Mouse (Mus musculus): ENCODE results near the gene Myo1b.

The Myo1b gene

DNA sequence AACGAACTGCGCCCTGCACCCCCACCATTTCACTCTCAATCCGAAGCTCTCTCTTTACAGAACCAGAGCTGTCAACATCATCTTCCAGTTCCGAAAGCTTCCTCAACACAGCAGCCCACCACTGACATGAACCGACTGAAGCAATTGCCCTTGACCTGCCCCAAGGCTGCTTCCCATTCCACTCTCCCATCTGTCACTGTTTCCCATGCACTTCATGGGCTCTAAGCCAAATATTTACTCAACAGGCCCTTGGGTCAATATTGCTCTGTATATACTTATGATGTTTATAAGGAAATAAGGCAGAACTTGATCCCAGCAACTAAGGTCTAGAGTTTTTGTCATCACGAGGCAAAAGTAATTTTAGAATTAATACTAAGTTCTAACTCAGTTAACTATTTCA, 133.8 kb downstream of the Myo1b start:
- no peak for DNase-seq

DNA sequence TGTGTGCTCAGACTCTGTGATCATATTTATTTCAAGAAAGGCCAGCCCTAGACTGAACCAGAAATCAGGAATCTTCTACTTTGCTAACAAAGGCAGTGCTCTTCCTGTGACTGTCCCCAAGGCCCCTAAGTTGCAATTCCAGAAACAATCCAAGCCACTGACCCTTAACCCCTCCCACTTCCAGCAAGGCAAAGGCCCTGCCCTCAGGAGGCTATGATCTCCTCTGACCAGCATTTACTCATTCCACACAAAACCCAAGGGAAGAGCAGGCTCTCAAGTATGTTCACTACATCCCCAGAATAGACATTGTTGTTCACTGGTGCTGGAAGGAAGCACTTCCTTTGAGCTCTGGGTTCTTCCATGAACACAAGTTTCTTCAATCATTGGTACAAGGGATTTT, 135.5 kb downstream of the Myo1b start:
- no peak for DNase-seq

DNA sequence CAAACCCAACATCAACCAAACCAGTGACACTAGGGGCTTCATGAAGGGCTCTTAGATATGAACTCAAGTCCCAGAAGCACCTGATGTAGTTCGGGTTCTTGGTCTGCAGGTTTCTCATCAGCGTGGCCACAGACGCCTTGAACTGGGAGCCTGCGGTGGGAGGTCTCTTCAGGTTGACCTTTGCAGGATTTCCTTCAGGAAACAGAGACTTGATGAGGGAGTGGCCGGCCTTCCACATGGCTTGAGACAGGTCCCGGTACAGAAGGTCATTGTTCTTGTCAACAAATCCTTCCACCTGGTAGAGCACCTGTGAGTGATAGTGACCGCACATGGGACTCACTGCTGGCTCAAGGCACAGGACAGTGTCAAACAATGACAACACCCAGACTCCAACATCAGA, 137.6 kb downstream of the Myo1b start:
- DNase-seq: no peak

DNA sequence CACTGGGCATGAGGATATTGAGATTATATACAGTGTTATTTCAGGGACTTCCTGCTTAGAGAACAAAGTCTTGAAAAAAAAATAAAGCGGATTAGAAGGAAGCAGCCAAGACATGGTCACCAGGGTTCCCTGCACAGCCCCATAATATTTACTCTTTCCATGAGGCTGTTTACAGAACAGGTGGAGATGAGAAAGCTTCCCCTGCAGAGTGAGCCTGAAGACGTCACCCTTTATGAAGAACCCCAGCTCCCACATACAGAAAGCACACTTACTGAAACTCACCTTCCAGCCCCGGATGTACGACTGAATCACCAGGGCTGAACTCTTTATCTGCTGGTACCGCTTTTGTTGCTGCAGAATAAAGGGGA, 145.4 kb downstream of the Myo1b start:
- DNase-seq: no peak

DNA sequence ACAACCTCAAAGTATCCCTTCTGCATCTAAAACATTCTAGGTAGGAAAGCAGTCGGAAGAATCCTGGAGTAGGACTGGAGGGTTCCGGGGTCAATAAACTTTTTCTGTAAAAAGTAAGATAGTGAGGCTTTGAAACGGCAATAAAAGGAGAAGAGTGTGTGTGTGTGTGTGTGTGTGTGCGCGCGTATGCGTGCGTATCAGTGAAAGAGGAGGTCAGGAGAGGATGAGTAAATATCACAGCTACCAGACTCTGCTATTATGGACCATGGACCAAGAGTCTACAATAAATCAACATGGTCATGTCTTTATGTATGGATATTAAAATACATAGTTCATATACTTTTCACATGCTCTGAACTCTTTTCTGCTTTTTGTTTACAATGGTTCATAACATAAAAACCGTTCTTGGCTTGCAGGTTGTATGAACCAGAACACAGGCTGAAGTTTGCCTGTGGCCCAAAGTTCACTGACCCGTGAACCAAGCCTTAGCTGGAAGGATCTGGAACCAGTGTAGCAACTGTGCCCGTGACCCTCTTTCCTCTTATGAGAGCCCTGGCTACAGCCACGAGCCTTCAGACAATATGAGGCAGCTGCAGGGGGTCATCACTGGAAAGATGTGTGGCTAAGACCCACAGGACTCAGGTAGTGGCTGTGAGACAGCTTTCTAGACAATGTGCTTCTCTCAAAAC, 145.9 kb downstream of the Myo1b start:
- DNase-seq: no peak

DNA sequence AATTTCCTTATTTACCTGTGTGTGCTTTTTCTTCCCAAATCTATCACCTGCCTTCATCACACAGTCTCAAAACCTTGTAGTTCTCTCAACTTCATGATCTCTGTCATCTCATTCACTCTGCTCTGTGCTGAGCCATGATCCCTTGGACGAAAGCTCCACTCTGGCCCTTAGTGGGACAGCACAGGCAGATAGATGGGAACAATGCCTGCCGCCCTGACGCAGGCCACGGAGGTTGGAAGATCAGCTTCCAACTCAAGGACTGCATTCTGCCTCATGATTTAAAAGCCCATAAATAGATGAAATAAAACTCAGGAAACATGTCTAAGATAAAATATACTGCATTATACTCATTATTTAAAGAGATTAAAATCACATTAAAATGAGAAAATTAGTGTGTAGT, 149.6 kb downstream of the Myo1b start:
- peak; percentile 53 for DNase-seq

DNA sequence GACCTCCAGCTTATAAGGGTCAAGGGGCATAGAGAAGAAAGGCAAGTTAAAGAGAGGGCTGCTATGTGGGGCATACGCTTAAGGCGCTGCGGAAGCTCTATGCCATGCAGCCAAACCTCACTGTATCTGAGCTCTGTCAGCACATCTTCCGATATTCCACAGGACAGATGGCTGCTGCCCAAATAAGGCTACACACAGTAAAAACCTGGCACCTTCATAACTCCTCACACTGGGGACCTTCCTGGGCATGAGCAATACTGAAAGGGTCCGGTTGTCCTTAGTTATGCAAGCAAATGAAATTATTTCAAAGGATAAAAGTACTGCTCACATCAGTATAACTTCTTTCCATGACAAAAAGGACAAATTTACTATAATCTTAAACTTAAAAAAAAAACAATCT, 150.7 kb downstream of the Myo1b start:
- no peak for DNase-seq

DNA sequence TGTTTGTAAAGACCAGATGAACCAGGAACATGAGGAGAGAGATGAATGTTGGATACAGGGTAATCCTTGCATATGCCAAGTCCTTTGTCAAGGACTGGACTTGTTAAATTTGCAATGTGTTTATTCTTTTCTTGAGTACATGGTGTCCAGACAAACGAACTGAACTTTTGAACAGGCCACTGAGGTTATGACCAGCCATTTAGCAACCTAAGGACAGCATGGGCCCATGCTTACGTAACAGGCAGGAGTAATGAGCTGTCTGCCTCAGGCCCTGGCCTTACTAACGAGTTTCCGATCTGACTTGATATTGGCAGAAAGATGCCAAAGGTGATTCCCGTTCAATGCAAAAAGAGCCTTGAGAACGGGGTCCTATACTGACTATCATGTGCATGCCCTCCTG, 156.2 kb downstream of the Myo1b start:
- no peak for DNase-seq

DNA sequence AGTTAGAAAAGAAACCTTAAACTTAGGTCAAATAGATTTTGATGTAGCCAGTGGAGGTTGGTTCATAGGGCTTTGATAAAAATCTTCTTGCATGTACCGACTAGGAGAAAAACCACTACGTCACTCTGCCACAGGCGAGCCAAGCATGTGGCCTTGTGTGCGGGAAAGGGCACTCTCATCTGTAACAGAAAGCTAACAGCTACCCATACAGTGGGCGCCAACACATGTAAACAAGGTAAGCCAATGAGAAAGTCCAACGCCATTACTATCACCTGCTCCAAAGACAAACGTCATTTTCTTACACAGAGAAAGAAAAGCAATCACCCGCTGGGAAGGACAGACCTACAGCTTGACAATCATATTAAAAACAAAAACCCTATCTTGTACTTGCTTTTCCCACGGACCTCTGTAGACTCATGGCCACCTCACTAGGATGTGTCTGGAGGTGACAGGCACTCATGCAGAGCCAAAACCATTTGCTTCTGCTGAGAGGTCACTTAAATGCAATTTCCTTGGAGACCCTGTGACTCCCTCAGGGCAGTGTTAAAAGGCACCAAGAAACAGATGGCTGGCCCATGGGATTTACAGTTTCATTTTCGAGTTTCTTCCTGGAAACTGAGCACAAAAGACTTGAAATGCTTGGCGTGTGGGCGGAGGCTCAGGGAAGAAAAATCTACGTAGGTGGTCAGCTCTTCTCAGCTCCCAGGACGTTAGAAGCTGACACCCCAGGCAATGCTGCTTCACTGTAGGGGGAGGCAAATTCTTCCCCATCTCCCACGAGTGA, 157.4 kb downstream of the Myo1b start:
- no peak for DNase-seq

DNA sequence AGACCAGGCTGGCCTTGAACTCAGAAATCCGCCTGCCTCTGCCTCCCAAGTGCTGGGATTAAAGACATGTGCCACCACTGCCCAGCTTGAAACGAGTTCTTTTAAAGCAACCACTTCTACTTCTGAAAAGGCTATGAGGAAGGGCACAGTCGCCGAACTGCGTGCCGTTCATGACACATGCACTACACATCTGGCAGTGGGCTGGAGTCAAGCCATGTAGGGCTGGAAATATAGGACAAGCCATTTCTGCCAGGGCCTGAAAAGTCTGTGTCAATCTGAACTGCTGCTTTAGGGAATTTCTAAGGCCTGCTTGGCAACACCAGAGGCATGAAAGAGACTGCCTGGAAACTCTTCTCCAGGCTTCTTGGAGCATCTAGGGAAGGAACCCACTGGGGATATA, 162.2 kb downstream of the Myo1b start:
- DNase-seq: no peak

DNA sequence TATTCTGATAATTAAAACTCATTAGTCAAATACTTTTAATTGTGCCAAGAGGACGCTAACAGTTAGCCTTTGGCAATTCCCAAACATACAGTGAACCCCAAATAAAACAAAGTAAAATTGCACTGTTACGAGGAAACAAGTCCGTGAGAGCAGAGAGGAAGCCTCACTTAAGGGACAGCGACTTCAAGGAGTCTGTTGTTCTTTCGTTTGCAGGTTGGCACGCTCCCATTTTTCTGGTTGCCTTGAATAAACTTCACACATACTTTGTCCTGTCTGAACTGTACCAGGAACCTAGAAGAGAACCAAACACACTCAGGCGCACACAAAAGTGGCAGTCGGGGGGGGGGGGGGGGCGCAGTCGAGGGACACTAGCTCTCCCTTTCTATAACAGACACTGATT, 164.9 kb downstream of the Myo1b start:
- peak; percentile 41 for DNase-seq

DNA sequence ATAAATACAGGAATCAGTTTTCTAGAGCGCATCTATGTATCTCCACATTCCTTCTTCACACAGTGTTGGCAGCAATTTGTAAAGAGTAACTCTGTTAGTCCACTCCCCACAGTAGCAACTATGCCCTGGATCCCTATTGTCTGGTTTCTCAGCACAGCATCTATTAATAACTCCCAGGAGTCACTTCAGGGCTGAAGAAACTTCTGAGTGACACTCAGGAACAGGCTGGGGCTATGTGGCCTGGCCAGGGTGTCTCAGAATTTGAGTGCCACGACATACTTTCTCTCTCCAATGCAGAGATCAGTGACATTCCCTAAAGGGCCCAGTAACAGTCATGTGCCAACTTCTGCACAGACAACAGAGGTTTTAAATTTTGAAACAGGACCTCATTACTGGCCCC, 167.6 kb downstream of the Myo1b start:
- no peak for DNase-seq

DNA sequence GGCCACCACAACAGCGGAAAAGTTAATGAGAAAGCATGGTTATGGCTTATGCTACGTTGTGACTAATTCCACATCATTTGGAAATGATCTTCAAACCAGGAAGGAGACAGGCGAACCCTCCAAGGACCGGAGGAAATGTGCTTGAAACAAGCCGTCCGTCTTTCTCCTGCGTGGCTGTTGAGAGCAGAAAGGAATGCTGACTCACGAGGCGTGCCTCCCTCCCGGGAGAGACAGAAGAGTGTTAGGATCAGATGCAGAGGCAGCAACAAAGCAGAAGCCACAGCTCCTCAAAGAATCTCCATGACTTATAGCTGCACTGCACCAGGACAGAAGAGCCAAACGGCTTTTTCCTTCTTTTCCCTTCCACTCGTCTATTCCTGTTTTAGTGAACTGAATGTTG, 168.4 kb downstream of the Myo1b start:
- peak; percentile 46 for DNase-seq

DNA sequence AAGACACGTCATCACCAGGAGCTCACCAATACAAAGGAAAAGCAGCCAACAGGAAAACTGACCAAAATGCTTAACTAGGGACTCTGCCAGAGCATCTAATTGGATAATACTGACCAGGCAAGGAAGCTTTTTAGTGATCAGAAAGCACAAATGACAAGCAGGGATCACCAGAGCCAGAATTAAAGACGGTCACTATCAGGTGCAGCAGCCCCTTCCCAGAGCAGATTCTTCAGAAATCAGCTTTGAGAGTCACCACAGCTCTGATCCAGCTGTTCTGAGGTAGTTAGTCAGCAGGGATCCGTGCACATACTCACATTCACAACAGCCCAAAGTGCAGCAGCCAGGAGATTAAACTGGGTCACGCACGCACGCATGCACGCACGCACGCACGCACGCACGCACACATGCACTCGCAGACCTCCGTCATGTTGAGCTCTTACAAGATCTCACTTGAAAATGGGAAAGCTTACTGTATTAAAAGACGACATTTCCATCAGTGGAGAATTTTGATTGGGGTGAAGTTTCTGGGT, 169.1 kb downstream of the Myo1b start:
- DNase-seq: no peak

DNA sequence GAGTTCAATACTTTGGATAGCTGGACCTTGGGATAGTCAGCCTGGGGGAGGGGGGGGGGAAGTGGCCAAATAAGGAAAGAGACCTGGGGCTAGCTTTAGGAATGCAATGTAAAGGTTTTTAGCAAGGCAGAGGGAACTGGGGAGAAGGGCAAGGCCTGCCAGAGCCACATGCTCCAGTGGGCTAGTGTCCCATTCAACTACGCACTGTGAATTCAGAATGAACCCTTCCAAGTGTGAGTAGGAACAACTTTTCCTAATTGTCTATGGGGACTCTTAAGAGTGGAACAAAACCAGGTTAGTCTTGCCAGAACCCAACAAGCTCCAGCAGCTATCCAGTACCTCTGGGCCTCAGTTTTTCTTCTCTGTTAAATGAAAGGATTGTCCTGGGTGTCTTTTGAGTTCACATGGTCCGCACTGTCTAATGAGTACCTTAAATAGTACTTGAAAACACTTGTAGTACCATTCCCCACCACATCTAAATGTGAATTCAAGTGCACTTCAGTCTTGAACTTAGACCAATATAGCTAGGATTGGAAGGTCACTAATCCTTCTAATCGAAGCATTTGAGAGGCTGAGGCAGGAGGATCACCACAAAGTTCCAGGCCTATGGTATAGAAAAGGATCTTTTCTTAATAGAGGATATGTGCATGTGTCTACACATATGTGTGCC, 172.0 kb downstream of the Myo1b start:
- no peak for DNase-seq

DNA sequence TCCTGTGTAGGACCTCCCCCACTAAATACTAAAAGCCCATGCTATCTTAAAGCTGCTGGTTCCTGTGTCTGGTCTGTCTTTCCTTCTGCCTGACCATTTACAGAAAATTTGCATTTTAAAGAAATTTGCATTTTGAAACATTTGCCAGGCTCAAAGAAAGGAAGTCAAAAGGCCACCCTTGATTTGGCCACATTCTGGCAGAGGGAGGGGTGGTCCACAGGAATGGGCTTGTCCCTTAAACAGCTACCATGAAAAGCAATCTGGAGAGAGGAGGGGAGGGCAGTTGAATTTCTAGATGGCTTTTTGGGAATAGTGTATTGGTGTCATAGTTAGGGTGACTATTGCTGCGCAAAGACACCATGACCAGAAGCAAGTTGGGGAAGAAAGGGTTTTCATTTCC, 173.3 kb downstream of the Myo1b start:
- DNase-seq: no peak

DNA sequence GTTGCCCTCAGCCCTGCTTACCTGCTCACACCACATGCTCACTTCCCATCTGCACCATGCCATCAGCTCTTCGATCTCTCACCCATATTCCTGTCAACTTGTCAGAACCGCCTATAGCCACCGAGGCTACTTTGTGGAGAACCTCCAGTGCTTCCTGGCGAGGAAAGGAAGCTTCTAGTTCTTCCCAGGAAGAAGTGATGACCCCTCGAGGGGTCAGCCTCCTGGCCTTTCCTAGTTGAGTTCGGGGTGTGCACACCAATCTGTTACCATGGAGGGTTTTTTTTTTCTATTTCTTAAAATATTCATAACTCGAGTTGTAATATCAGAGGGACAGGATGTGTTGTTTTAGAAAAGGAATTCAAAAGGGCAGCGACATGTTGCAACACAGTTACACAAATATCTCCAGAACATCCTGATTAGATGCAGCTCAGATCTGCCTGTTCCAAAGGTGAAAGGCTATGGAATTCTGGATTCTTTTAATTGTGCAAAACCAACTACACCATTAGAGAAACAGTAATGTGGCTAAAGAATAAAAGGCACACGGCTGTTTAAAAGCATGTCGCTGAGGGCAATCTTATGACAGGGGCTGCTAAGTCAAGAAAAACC, 175.1 kb downstream of the Myo1b start:
- no peak for DNase-seq

DNA sequence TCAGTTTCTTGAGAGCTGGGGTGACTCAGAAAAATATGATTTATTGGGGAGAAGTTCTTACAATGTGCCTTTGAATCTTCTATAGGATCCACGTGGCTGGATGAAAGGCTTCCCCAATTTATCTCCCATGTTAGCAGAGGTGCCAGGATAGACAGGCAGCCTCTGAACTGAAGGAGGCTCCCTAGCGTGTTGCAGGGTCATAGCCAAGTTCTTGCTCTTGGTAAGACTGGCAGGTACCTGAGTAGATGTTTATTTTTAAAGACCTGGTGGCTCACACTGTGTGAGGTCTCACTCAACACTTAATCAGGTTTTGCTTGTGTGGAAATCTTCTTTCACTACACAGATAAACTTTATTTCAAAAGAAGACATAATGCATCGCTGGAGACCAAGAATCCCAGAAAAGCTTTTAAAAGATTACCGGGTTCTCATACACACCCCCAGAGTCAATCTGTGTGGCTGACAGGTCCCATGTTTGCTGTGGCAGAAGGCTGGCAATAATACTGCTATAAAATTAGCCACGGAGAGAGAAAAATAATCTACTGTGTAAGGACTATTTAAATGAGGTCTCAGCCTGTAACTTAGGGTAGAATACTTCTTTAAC, 176.5 kb downstream of the Myo1b start:
- DNase-seq: no peak

DNA sequence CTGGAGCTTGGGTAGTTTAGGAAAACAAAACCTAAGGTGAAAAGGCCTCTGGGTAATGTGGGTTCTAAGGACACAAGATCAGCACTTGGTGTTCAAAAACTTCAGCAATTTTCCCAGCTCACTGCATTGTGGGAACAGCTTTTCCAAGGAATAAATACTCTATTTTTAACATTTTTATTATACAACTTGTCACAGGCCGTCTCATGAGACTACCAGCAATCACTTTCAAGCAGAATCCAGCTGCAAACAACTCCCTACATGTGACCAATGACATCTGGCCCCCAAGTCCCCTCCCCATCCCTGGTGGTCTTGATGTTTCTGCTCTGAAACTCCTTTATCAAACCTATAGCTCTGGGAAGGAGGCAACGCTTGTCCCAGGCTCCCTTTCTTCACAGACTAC, 179.0 kb downstream of the Myo1b start:
- peak; percentile 26 for DNase-seq

DNA sequence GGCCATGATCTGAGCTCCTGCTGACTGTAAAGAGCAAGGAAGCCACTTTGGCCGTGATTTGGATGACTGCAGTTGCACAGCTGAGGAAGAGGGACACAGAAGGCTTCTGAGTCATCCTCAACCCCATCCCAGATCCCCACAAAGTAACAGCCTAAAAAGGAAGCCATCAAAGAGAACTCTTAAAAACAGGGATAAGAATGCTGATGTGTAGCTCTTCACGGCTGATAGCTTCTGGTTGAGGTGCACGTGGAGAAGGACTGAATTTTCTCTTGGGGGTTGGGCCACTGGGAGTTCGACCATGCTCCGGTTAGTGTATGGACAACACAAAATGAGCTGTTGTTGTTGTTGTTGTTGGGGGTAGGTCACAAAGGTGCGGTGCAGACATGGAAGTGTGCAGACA, 181.2 kb downstream of the Myo1b start:
- DNase-seq: no peak

DNA sequence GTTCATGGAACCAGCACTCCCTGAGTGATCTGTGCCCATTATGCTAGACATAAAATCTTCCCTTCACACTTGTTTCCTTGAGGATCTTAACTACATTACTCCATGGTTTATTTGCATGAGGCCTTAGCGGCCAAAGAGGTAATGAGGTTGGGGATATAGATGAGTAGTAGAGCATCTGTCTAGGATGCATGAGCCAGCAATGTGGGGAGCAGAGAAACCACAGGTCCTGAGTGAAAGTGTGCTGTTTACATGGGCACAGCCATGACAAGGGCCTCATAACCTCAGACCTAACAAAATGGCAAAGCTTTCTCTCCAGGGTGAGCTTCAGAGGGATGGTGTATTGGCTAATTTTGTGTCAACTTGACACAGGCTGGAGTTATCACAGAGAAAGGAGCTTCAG, 186.5 kb downstream of the Myo1b start:
- DNase-seq: no peak

DNA sequence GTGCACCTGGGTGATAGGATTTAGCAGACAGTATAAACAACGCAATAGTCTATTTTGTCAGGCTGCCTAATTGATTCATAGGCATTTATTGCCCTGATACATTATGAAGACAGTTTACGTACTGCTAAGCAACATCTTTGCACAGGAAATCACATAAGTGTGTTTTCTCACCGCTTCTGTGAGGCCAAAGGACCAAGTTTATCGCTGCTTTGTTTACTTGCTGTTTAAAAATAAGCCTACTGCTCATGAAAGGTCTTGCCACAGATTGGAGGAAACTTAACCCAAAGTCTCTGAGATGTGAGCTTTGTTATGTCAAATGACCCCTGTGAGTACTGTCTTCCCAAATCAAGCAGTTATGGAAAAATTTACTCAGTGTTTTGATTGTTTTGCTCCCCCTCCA, 187.1 kb downstream of the Myo1b start:
- no peak for DNase-seq

Data from kidney, postnatal 10 days (tissue).